Mouse (Mus musculus) stomach, postnatal 0 days (tissue): ENCODE results near the gene Galnt10.

Experiments used
- CTCF ChIP-seq: IDR thresholded peaks from 2 replicates; pipeline ENCODE4 v1.5.1; 2016; ENCODE audit warnings: antibody characterized with exemption, low read depth, mild to moderate bottlenecking, moderate library complexity
- EP300 ChIP-seq: optimal IDR thresholded peaks from 2 replicates; pipeline ENCODE3; 2016; ENCODE audit warnings: antibody characterized with exemption

GRCm38 (mm10) chr11:57683931-57684330, 38.7 kb downstream of the Galnt10 start:
- TF ChIP-seq EP300 (no peak), CTCF (no peak)
